Mouse (Mus musculus): ENCODE data around the gene Olfr243. TPM values are rescaled to one million over a fixed set of nuclear protein-coding genes. Genes with fewer than 3 reads are reported as not detected.
"Not testable (repeated sequence)": the region's sequence is repeated elsewhere in the genome, so short reads cannot be mapped to it uniquely, and the experiment has no call there.

Gene Olfr243
- polyA plus RNA-seq, 1 experiment from 2014 or later = not detected

DNA sequence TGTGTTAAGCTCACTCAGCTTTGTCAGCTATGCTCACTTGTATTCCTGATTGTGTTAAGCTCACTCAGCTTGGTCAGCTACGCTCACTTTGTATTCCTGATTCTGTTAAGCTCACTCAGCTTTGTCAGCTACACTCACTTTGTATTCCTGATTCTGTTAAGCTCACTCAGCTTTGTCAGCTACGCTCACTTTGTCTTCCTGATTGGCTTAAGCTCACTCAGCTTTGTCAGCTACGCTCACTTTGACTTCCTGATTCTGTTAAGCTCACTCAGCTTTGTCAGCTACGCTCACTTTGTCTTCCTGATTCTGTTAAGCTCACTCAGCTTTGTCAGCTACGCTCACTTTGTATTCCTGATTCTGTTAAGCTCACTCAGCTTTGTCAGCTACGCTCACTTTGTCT lies 47.7 kb downstream of the Olfr243 start:
- H3K4me3 ChIP-seq (ENCODE audit: low read length); H3K9me3 ChIP-seq (replicated peaks; ENCODE audit: control insufficient read depth, low read length); H3K27me3 ChIP-seq (ENCODE audit: control insufficient read depth, insufficient read depth, low read length); H3K4me2 ChIP-seq (ENCODE audit: low read depth, low read length); H3K9ac ChIP-seq (ENCODE audit: low read length); H3K4me1 ChIP-seq (ENCODE audit: control insufficient read depth, insufficient read depth, low read length); H3K27ac ChIP-seq (ENCODE audit: low read length); ATAC-seq (replicated peaks; ENCODE audit: extremely low read depth, insufficient read depth, low FRiP score); H3K36me3 ChIP-seq (ENCODE audit: control insufficient read depth, insufficient read depth): not testable (repeated sequence)
- 71% methylated on average over 6 of the region's 6 CpGs for WGBS

DNA sequence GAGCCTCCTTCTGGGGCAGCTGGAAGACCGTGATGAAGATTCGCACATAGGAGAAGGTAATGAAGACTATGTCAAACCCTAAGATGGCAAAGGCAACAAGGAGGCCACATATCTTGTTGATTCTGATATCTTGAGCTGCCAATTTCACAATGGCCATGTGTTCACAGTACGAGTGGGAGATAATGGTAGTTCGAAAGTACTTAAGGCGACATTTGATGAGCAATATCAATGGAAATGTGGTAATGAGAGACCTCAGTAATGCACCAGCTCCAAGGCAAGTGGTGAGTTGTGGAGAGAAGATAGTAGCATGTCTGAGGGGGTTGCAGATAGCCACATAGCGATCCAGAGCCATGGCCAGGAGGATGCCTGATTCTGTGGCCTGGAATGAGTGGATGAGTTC lies 53.2 kb downstream of the Olfr243 start:
- 69% methylated on average over 5 of the region's 6 CpGs for WGBS
- ATAC-seq (replicated peaks; ENCODE audit: extremely low read depth, insufficient read depth, low FRiP score); H3K9me3 ChIP-seq (replicated peaks; ENCODE audit: control insufficient read depth, low read length); H3K27me3 ChIP-seq (ENCODE audit: control insufficient read depth, insufficient read depth, low read length); H3K36me3 ChIP-seq (ENCODE audit: control insufficient read depth, insufficient read depth); H3K9ac ChIP-seq (ENCODE audit: low read length); H3K4me3 ChIP-seq (ENCODE audit: low read length); H3K4me2 ChIP-seq (ENCODE audit: low read depth, low read length); H3K27ac ChIP-seq (ENCODE audit: low read length); H3K4me1 ChIP-seq (ENCODE audit: control insufficient read depth, insufficient read depth, low read length): not testable (repeated sequence)

Other genes starting within 250 kb of the Olfr243 start
- 0.91 and 1.2 TPM in 2 replicates for gene Olfr608, start 244.8 kb upstream of the Olfr243 start, polyA plus RNA-seq (2015; fragmentation: Nextera tagmentation; extraction: Ambion mirVana)
- gene Olfr609, start 216.6 kb upstream of the Olfr243 start, polyA plus RNA-seq (2015; fragmentation: Nextera tagmentation; extraction: Ambion mirVana) = not detected in 2 replicates
- not detected in 2 replicates for gene Olfr610, start 202.5 kb upstream of the Olfr243 start, polyA plus RNA-seq (2015; fragmentation: Nextera tagmentation; extraction: Ambion mirVana)
- not detected in 2 replicates for gene Olfr611, start 193.8 kb upstream of the Olfr243 start, polyA plus RNA-seq (2015; fragmentation: Nextera tagmentation; extraction: Ambion mirVana)
- gene Olfr612, start 172.0 kb upstream of the Olfr243 start, polyA plus RNA-seq (2015; fragmentation: Nextera tagmentation; extraction: Ambion mirVana) = not detected in 2 replicates
- not detected in 2 replicates for gene Olfr613, start 166.6 kb upstream of the Olfr243 start, polyA plus RNA-seq (2015; fragmentation: Nextera tagmentation; extraction: Ambion mirVana)
- not detected in 2 replicates for gene Olfr615, start 158.6 kb upstream of the Olfr243 start, polyA plus RNA-seq (2015; fragmentation: Nextera tagmentation; extraction: Ambion mirVana)
- gene Olfr616, start 145.5 kb upstream of the Olfr243 start, polyA plus RNA-seq (2015; fragmentation: Nextera tagmentation; extraction: Ambion mirVana) = not detected in 2 replicates
- gene Olfr617, start 141.6 kb upstream of the Olfr243 start, polyA plus RNA-seq (2015; fragmentation: Nextera tagmentation; extraction: Ambion mirVana) = not detected in 2 replicates
- gene Olfr618, start 124.6 kb upstream of the Olfr243 start, polyA plus RNA-seq (2015; fragmentation: Nextera tagmentation; extraction: Ambion mirVana) = not detected in 2 replicates
- gene Olfr619, start 114.1 kb upstream of the Olfr243 start, polyA plus RNA-seq (2015; fragmentation: Nextera tagmentation; extraction: Ambion mirVana) = not detected in 2 replicates
- gene Olfr620, start 102.1 kb upstream of the Olfr243 start, polyA plus RNA-seq (2015; fragmentation: Nextera tagmentation; extraction: Ambion mirVana) = not detected in 2 replicates
- gene Olfr622, start 72.0 kb upstream of the Olfr243 start, polyA plus RNA-seq (2015; fragmentation: Nextera tagmentation; extraction: Ambion mirVana) = not detected in 2 replicates
- gene Olfr623, start 51.0 kb upstream of the Olfr243 start, polyA plus RNA-seq (2015; fragmentation: Nextera tagmentation; extraction: Ambion mirVana) = not detected in 2 replicates
- 0.03 and 0.04 TPM in 2 replicates for gene Olfr624, start 43.5 kb upstream of the Olfr243 start, polyA plus RNA-seq (2015; fragmentation: Nextera tagmentation; extraction: Ambion mirVana)
- gene Olfr625-ps1, start 32.0 kb upstream of the Olfr243 start, polyA plus RNA-seq (2015; fragmentation: Nextera tagmentation; extraction: Ambion mirVana) = not detected in 2 replicates
- gene Olfr628, start 15.7 kb downstream of the Olfr243 start, polyA plus RNA-seq (2015; fragmentation: Nextera tagmentation; extraction: Ambion mirVana) = not detected in 2 replicates
- not detected in 2 replicates for gene Olfr629, start 30.3 kb downstream of the Olfr243 start, polyA plus RNA-seq (2015; fragmentation: Nextera tagmentation; extraction: Ambion mirVana)
- not detected in 2 replicates for gene Olfr630, start 42.7 kb downstream of the Olfr243 start, polyA plus RNA-seq (2015; fragmentation: Nextera tagmentation; extraction: Ambion mirVana)
- gene Olfr69, start 56.9 kb downstream of the Olfr243 start, polyA plus RNA-seq (2015; fragmentation: Nextera tagmentation; extraction: Ambion mirVana) = not detected in 2 replicates
- not detected in 2 replicates for gene Olfr68, start 65.0 kb downstream of the Olfr243 start, polyA plus RNA-seq (2015; fragmentation: Nextera tagmentation; extraction: Ambion mirVana)
- gene Olfr67, start 77.2 kb downstream of the Olfr243 start, polyA plus RNA-seq (2015; fragmentation: Nextera tagmentation; extraction: Ambion mirVana) = not detected in 2 replicates
- gene Hbb-bt, start 99.3 kb downstream of the Olfr243 start, polyA plus RNA-seq (2015; fragmentation: Nextera tagmentation; extraction: Ambion mirVana) = 7,811 and 8,208 TPM in 2 replicates
- gene Hbb-bs, start 113.4 kb downstream of the Olfr243 start, polyA plus RNA-seq (2015; fragmentation: Nextera tagmentation; extraction: Ambion mirVana) = 24,611 and 28,119 TPM in 2 replicates
- gene Hbb-bh2, start 125.8 kb downstream of the Olfr243 start, polyA plus RNA-seq (2015; fragmentation: Nextera tagmentation; extraction: Ambion mirVana) = not detected in 2 replicates
- gene Hbb-bh1, start 128.5 kb downstream of the Olfr243 start, polyA plus RNA-seq (2015; fragmentation: Nextera tagmentation; extraction: Ambion mirVana) = 2.3 and 2.8 TPM in 2 replicates
- 147 and 172 TPM in 2 replicates for gene Hbb-y, start 138.5 kb downstream of the Olfr243 start, polyA plus RNA-seq (2015; fragmentation: Nextera tagmentation; extraction: Ambion mirVana)
- not detected in 2 replicates for gene Olfr66, start 171.6 kb downstream of the Olfr243 start, polyA plus RNA-seq (2015; fragmentation: Nextera tagmentation; extraction: Ambion mirVana)
- gene Olfr64, start 179.8 kb downstream of the Olfr243 start, polyA plus RNA-seq (2015; fragmentation: Nextera tagmentation; extraction: Ambion mirVana) = not detected in 2 replicates
- not detected in 2 replicates for gene Olfr65, start 188.8 kb downstream of the Olfr243 start, polyA plus RNA-seq (2015; fragmentation: Nextera tagmentation; extraction: Ambion mirVana)
- gene Olfr631, start 214.2 kb downstream of the Olfr243 start, polyA plus RNA-seq (2015; fragmentation: Nextera tagmentation; extraction: Ambion mirVana) = not detected in 2 replicates
- not detected in 2 replicates for gene Olfr632, start 219.7 kb downstream of the Olfr243 start, polyA plus RNA-seq (2015; fragmentation: Nextera tagmentation; extraction: Ambion mirVana)
- not detected in 2 replicates for gene Olfr633, start 229.8 kb downstream of the Olfr243 start, polyA plus RNA-seq (2015; fragmentation: Nextera tagmentation; extraction: Ambion mirVana)